Mouse (Mus musculus) heart, adult 2 months (tissue): ENCODE measurements around the gene Vmn2r78. TPM values are rescaled to one million over a fixed set of nuclear protein-coding genes. Genes with fewer than 3 reads are reported as not detected.
"Not testable (repeated sequence)": the region's sequence is repeated elsewhere in the genome, so short reads cannot be mapped to it uniquely, and the experiment has no call there.

ENCODE experiments used
- DNase-seq, 2 experiments: peaks; one replicate each; pipeline ENCODE4 v3.0.0; 2021
- H3K27ac ChIP-seq: fragments of 200-600 bp; 2 replicates; pipeline ENCODE4 v1.8.1; 2022
- H3K27me3 ChIP-seq: fragments of 200-500 bp; 2 replicates; pipeline ENCODE4 v1.6.1; 2012; ENCODE audit warnings: mild to moderate bottlenecking, low read length, inconsistent platforms, mixed read lengths; ENCODE audit not compliant: control insufficient read depth, insufficient read depth
- H3K36me3 ChIP-seq: fragments of 200-500 bp; 2 replicates; pipeline ENCODE4 v1.6.1; 2012; ENCODE audit warnings: low read length, inconsistent platforms; ENCODE audit not compliant: control insufficient read depth, insufficient read depth
- H3K4me1 ChIP-seq: fragments of 200-500 bp; 2 replicates; pipeline ENCODE4 v1.6.1; 2011; ENCODE audit warnings: low read length; ENCODE audit not compliant: control insufficient read depth, insufficient read depth
- H3K4me3 ChIP-seq: fragments of 200-600 bp; 2 replicates; pipeline ENCODE4 v1.8.1; 2022
- H3K79me2 ChIP-seq: fragments of 200-500 bp; replicated peaks from 2 replicates; pipeline ENCODE4 v1.6.1; 2012; ENCODE audit warnings: mild to moderate bottlenecking, inconsistent platforms, low read length, moderate library complexity, mixed read lengths; ENCODE audit not compliant: control insufficient read depth, insufficient read depth
- H3K9ac ChIP-seq: fragments of 200-500 bp; 2 replicates; pipeline ENCODE4 v1.6.1; 2012; ENCODE audit warnings: low read depth, mild to moderate bottlenecking, control low read depth, inconsistent platforms, low read length, mixed read lengths
- CTCF ChIP-seq: fragments of 200-600 bp; IDR thresholded peaks from 2 replicates; pipeline ENCODE4 v1.8.1; 2022; ENCODE audit warnings: antibody characterized with exemption, mild to moderate bottlenecking, moderate library complexity
- EP300 ChIP-seq: fragments of 200-500 bp; IDR thresholded peaks from 2 replicates; pipeline ENCODE4 v1.6.1; 2011; ENCODE audit warnings: low read depth, low read length, control low read depth; ENCODE audit not compliant: insufficient read depth
- POLR2A ChIP-seq: fragments of 200-500 bp; IDR thresholded peaks from 2 replicates; pipeline ENCODE4 v1.6.1; 2011; ENCODE audit warnings: mild to moderate bottlenecking, low read depth, low read length, control low read depth; ENCODE audit not compliant: insufficient read depth
- WGBS: fragments of 180-500 bp; shearing (Covaris S2); methylation state at CpG from one replicate; pipeline ENCODE4 v1.1.7; 2018; 5-methylcytosine and 5-hydroxymethylcytosine counted together
- intact Hi-C: fragments of 180-260 bp; cut with DNase I; formaldehyde crosslinking; loops from one replicate; pipeline ENCODE4 v1.15.1; 2025
- long read RNA-seq: library from polyadenylated mRNA; stranded (forward); transcript quantifications from one replicate; pipeline ENCODE4 v2.0.0, GENCODE M21; 2021
- polyA plus RNA-seq: library from polyadenylated mRNA; depleted of rRNA; stranded (reverse); fragments of >200 nt; gene quantifications from 2 replicates; pipeline ENCODE4 v1.2.3, GENCODE M21; 2012; rRNA removed
- total RNA-seq, 2 experiments: library from RNA; stranded (reverse); gene quantifications; 2 replicates each; pipeline ENCODE4 v1.2.3; 2021

Gene Vmn2r78
- total RNA-seq (not detected), polyA plus RNA-seq (not detected in 2 replicates)
- long read RNA-seq, result 0 reads

- H3K79me2 ChIP-seq, intact Hi-C loops, H3K27me3 ChIP-seq, H3K27ac ChIP-seq, H3K9ac ChIP-seq, H3K4me1 ChIP-seq, DNase-seq, H3K4me3 ChIP-seq, H3K36me3 ChIP-seq: not testable (repeated sequence)
- 66% methylated on average over 2 of the region's 2 CpGs for WGBS
Observed at GRCm38 (mm10) chr7:86914794-86915193, at the start of gene Vmn2r78. Gene Vmn2r78 (plus strand): TSS chr7:86915094.

- Histone ChIP-seq H3K9ac (no peak overlapping the region), H3K4me3 (no peak overlapping the region), H3K36me3 (no peaks in the 10 kb centered on the region), H3K27me3 (no peaks in the 10 kb centered on the region), H3K79me2 (no peaks in the 10 kb centered on the region), H3K4me1 (no peaks in the 10 kb centered on the region), H3K27ac (no peak overlapping the region)
- intact Hi-C loops, result no loop called here
- TF ChIP-seq POLR2A (no peak), EP300 (no peak), CTCF (no peak)
- WGBS, result 69% methylated on average over 4 of the region's 4 CpGs
- DNase-seq, result no peak
Observed at GRCm38 (mm10) chr7:86889470-86890469, 25.1 kb upstream of the Vmn2r78 start.

GRCm38 (mm10) chr7:86937288-86937687 is 22.4 kb downstream of the Vmn2r78 start:
- TF ChIP-seq POLR2A (no peak), EP300 (no peak), CTCF (no peak)
- no peak for DNase-seq
- 64% methylated on average over 5 of the region's 5 CpGs for WGBS
- Histone ChIP-seq H3K27me3 (no peaks in the 10 kb centered on the region), H3K9ac (no peak overlapping the region), H3K4me1 (no peaks in the 10 kb centered on the region), H3K4me3 (no peak overlapping the region), H3K79me2 (no peaks in the 10 kb centered on the region), H3K27ac (no peak overlapping the region), H3K36me3 (no peaks in the 10 kb centered on the region)
- intact Hi-C loops, result no loop called here

- TF ChIP-seq CTCF, result no peak
- TF ChIP-seq POLR2A, result no peak
- TF ChIP-seq EP300, result no peak
- DNase-seq, result no peak
- 29% methylated on average over 1 of the region's 1 CpGs for WGBS
- intact Hi-C loops, result no loop called here
- H3K4me1 ChIP-seq, result no peaks in the 10 kb centered on the region
- H3K9ac ChIP-seq, result no peak overlapping the region
- no peaks in the 10 kb centered on the region for H3K36me3 ChIP-seq
- no peaks in the 10 kb centered on the region for H3K27me3 ChIP-seq
- no peaks in the 10 kb centered on the region for H3K79me2 ChIP-seq
- no peak overlapping the region for H3K27ac ChIP-seq
- no peak overlapping the region for H3K4me3 ChIP-seq
Observed at GRCm38 (mm10) chr7:86994700-86995099, 79.8 kb downstream of the Vmn2r78 start.

- H3K9ac ChIP-seq, DNase-seq, H3K27ac ChIP-seq, intact Hi-C loops, H3K4me3 ChIP-seq, H3K79me2 ChIP-seq, H3K4me1 ChIP-seq, H3K36me3 ChIP-seq, H3K27me3 ChIP-seq: not testable (repeated sequence)
- 73% methylated on average over 1 of the region's 1 CpGs for WGBS
Observed at GRCm38 (mm10) chr7:86995815-86996214, 80.9 kb downstream of the Vmn2r78 start, which contains the start of gene Vmn2r79. Gene Vmn2r79 (plus strand): TSS chr7:86996115.

Other genes starting within 250 kb of the Vmn2r78 start
- gene Olfr292, start 226.8 kb upstream of the Vmn2r78 start, total RNA-seq, result not detected
- gene Olfr292, start 226.8 kb upstream of the Vmn2r78 start, polyA plus RNA-seq, result not detected in 2 replicates
- not detected for gene Folh1, start 139.2 kb upstream of the Vmn2r78 start, total RNA-seq
- 0.09 and 0.18 TPM in 2 replicates for gene Folh1, start 139.2 kb upstream of the Vmn2r78 start, polyA plus RNA-seq
- not detected for gene Vmn2r77, start 120.1 kb upstream of the Vmn2r78 start, total RNA-seq
- gene Vmn2r77, start 120.1 kb upstream of the Vmn2r78 start, polyA plus RNA-seq, result not detected in 2 replicates
- gene Vmn2r79, start 81.0 kb downstream of the Vmn2r78 start, total RNA-seq, result not detected
- not detected in 2 replicates for gene Vmn2r79, start 81.0 kb downstream of the Vmn2r78 start, polyA plus RNA-seq